Mouse (Mus musculus) T-cell, adult 2 months (primary cell): ENCODE measurements around the gene Wfdc13.
A peak's percentile ranks its signal among the peaks of the same experiment; 100 is the strongest.
"Not testable (repeated sequence)": the region's sequence is repeated elsewhere in the genome, so short reads cannot be mapped to it uniquely, and the experiment has no call there.

Source experiments
- DNase-seq: peaks from one replicate; pipeline ENCODE4 v3.0.0; 2022; ENCODE audit warnings: low spot score

Wfdc13 gene

GRCm38 (mm10) chr2:164716194-164716786 is 31.4 kb downstream of the Wfdc13 start:
- not testable (repeated sequence) for DNase-seq

DNA sequence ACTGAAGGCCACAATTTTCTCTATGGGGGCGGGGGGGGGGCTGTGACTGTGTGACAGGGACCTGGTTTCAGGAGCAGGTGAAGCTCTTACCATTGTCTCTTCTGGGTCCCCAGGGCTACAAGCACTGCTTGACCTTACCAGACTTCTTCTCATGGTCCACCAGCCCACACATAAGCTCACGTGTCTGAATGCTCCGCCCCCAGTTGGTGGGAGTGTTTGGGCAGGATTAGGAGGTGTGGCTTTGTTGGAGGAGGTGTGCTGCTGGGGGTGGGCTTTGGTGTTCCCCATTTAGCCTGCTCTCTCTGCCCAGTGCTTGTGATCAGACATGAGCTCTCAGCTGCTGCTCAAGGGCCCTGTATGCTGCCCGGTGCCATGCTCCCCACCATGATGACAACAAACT is 38.4 kb downstream of the Wfdc13 start:
- DNase-seq, result no peak

- peak; percentile 49 for DNase-seq
Observed at GRCm38 (mm10) chr2:164725895-164726619, 41.1 kb downstream of the Wfdc13 start.

DNA sequence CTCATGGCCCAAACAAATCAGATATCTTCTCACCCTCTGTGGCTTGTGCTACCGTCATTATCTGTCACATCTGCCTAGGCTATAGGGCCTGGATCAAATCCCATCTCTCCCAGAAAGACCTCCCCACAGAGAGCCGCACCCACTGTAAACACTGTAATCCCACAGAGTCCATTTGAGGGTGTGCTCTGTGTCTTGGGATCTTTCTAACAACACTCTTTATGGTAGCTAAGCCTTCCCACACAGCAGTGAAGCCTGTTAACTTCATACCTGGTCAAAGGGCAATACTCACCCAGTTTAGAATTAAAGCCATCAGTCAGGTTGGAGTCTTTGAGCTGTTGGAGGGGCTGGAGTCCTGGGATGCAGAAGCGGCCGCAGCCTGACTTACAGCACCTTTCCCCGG is 46.8 kb downstream of the Wfdc13 start:
- no peak for DNase-seq

- DNase-seq, result no peak
Observed at GRCm38 (mm10) chr2:164733259-164733658, 48.4 kb downstream of the Wfdc13 start.

GRCm38 (mm10) chr2:164734839-164735238 is 49.9 kb downstream of the Wfdc13 start:
- no peak for DNase-seq

GRCm38 (mm10) chr2:164735446-164735845 is 50.5 kb downstream of the Wfdc13 start:
- DNase-seq, result no peak
